9 mouse cellular contexts compared by ENCODE assay signal in genomic region chr13:83724995-83725394, GRCm38 (mm10).
A peak's percentile ranks its signal among the peaks of the same experiment; 100 is the strongest.
DNase-seq lines count a peak whose midpoint lies in the region; ATAC-seq lines count a peak whose summit lies in the region.
"Had no signal": no experiment of that assay in that cellular context is flagged by ENCODE, and none has a peak within 500 bp of the region (broad histone marks: within the 10 kb centered on the region; RNA-seq: fewer than 3 reads in every experiment).

No protein-coding gene starts in this region.

- ATAC-seq in kidney, embryonic 16.5 days (ENCODE audit: low FRiP score, low TSS enrichment), result peak; percentile 67; the same call in 1 of the 2 replicates
- peak; percentile 32; the same call in 1 of the 2 replicates for ATAC-seq in hindbrain, embryonic 16.5 days
- ATAC-seq in liver, embryonic 11.5 days (replicated peaks; ENCODE audit: low FRiP score), result peak; percentile 66
- ATAC-seq in neutrophil, adult 5-6 weeks (ENCODE audit: extremely low read depth, insufficient number of reproducible peaks, low FRiP score, poor library complexity, severe bottlenecking), result peak; percentile 47; the same call in 1 of the 2 replicates
- ATAC-seq in monocyte, adult 5-6 weeks (replicated peaks; ENCODE audit: insufficient number of reproducible peaks, low FRiP score, low TSS enrichment, poor library complexity, severe bottlenecking), result no peak

- H3K4me2 ChIP-seq in kidney, embryonic 16.5 days (replicated peaks; ENCODE audit: low read depth, low read length), result no peak overlapping the region
- H3K4me2 ChIP-seq in hindbrain, embryonic 16.5 days (ENCODE audit: low read length), result peak overlapping the region; percentile 75
- H3K4me2 ChIP-seq in liver, embryonic 11.5 days, result no peak overlapping the region
- H3K4me2 ChIP-seq: embryonic facial prominence, embryonic 12.5 days had no signal

- 1% methylated on average over 11 of the region's 11 CpGs for WGBS in kidney, embryonic 16.5 days
- under 1% methylated on average over 11 of the region's 11 CpGs for WGBS in hindbrain, embryonic 16.5 days
- under 1% methylated on average over 11 of the region's 11 CpGs for WGBS in liver, embryonic 11.5 days

- H3K4me3 ChIP-seq in kidney, embryonic 16.5 days (ENCODE audit: low read length), result no peak overlapping the region
- peak overlapping the region; percentile 74 for H3K4me3 ChIP-seq in hindbrain, embryonic 16.5 days (ENCODE audit: low read length)
- no peak overlapping the region for H3K4me3 ChIP-seq in liver, embryonic 11.5 days (ENCODE audit: low read depth, low read length)
- H3K4me3 ChIP-seq: embryonic facial prominence, embryonic 12.5 days had no signal

- H3K27me3 ChIP-seq in kidney, embryonic 16.5 days (ENCODE audit: insufficient read depth, low read length), result peaks cover 94% of the 10 kb centered on the region
- no peaks in the 10 kb centered on the region for H3K27me3 ChIP-seq in hindbrain, embryonic 16.5 days (replicated peaks; ENCODE audit: control insufficient read depth, insufficient read depth, low read length)
- peaks cover 95% of the 10 kb centered on the region for H3K27me3 ChIP-seq in liver, embryonic 11.5 days (replicated peaks; ENCODE audit: control insufficient read depth, insufficient read depth, low read length)

- H3K9ac ChIP-seq in kidney, embryonic 16.5 days (replicated peaks; ENCODE audit: low read length), result no peak overlapping the region
- peak overlapping the region; percentile 70 for H3K9ac ChIP-seq in hindbrain, embryonic 16.5 days (ENCODE audit: low read depth, low read length)
- H3K9ac ChIP-seq in liver, embryonic 11.5 days (ENCODE audit: low read depth, low read length), result no peak overlapping the region
- H3K9ac ChIP-seq: embryonic facial prominence, embryonic 12.5 days had no signal

- 0 out of 2 replicates have a peak, but pooled peaks cover 4% of the 10 kb centered on the region for H3K4me1 ChIP-seq in kidney, embryonic 16.5 days (ENCODE audit: insufficient read depth, low read length)
- H3K4me1 ChIP-seq in hindbrain, embryonic 16.5 days (ENCODE audit: control insufficient read depth, insufficient read depth, low read depth, low read length), result no peaks in the 10 kb centered on the region
- H3K4me1 ChIP-seq in liver, embryonic 11.5 days (replicated peaks; ENCODE audit: control insufficient read depth, insufficient read depth, low read length), result no peaks in the 10 kb centered on the region

- H3K27ac ChIP-seq in kidney, embryonic 16.5 days (ENCODE audit: low read length), result no peak overlapping the region
- peak overlapping the region; percentile 100 for H3K27ac ChIP-seq in hindbrain, embryonic 16.5 days (ENCODE audit: low read depth, low read length)
- no peak overlapping the region for H3K27ac ChIP-seq in liver, embryonic 11.5 days (ENCODE audit: low read depth, low read length)
- H3K27ac ChIP-seq: embryonic facial prominence, embryonic 12.5 days had no signal

- peaks cover 4% of the 10 kb centered on the region; the same call in 1 of the 2 replicates for H3K9me3 ChIP-seq in kidney, embryonic 16.5 days (ENCODE audit: low read length)
- H3K9me3 ChIP-seq in hindbrain, embryonic 16.5 days (ENCODE audit: control insufficient read depth, low read length), result no peaks in the 10 kb centered on the region
- H3K9me3 ChIP-seq in liver, embryonic 11.5 days (ENCODE audit: control insufficient read depth, low read length), result no peaks in the 10 kb centered on the region
- H3K9me3 ChIP-seq: embryonic facial prominence, embryonic 12.5 days had no signal

- no peak for DNase-seq in kidney, adult 11 months
- peak; percentile 86 for DNase-seq in ZHBTc4 (ENCODE audit: low read depth, low spot score)
- DNase-seq in embryo, embryonic 10 days (ENCODE audit: low spot score), result peak; percentile 92
- no peak for DNase-seq in liver, embryonic 11.5 days (ENCODE audit: low spot score)

- no peaks in the 10 kb centered on the region for H3K36me3 ChIP-seq in kidney, embryonic 16.5 days (ENCODE audit: insufficient read depth, low read length)
- no peaks in the 10 kb centered on the region for H3K36me3 ChIP-seq in hindbrain, embryonic 16.5 days (ENCODE audit: control insufficient read depth, insufficient read depth, low read length)
- no peaks in the 10 kb centered on the region for H3K36me3 ChIP-seq in liver, embryonic 11.5 days (ENCODE audit: control insufficient read depth, insufficient read depth, low read length)
- H3K36me3 ChIP-seq: embryonic facial prominence, embryonic 12.5 days had no signal

Comparison
In these comparisons a context has a peak if more than half of its experiments do, and no peak if none do; other contexts are left out.
1. DNase-seq: peak in ZHBTc4 (single experiment) and embryo, embryonic 10 days (single experiment); none in kidney, adult 11 months (single experiment) and liver, embryonic 11.5 days (single experiment).